Mouse (Mus musculus) neural tube, embryonic 13.5 days (tissue): ENCODE data around the gene Noc4l. TPM values are rescaled to one million over a fixed set of nuclear protein-coding genes. Genes with fewer than 3 reads are reported as not detected.
A peak's percentile ranks its signal among the peaks of the same experiment; 100 is the strongest.

Experiments used
- ATAC-seq: fragments of 200-750 bp; cut with Nextera tagmentation; 2 replicates; pipeline ENCODE4 v1.8.0; 2017; ENCODE audit warnings: low read depth, mild to moderate bottlenecking, moderate TSS enrichment, moderate library complexity
- H3K27ac ChIP-seq: fragments of 300-500 bp; sonication (generic); replicated peaks from 2 replicates; pipeline ENCODE4 v1.5.1; 2015; ENCODE audit warnings: moderate library complexity, mild to moderate bottlenecking, inconsistent platforms
- H3K27me3 ChIP-seq: fragments of 300-500 bp; sonication (generic); 2 replicates; pipeline ENCODE4 v1.6.1; 2015; ENCODE audit warnings: mild to moderate bottlenecking, inconsistent platforms
- H3K36me3 ChIP-seq: fragments of 300-500 bp; sonication (generic); 2 replicates; pipeline ENCODE4 v1.6.1; 2015; ENCODE audit warnings: mild to moderate bottlenecking, inconsistent platforms
- H3K4me1 ChIP-seq: fragments of 300-500 bp; sonication (generic); replicated peaks from 2 replicates; pipeline ENCODE4 v1.6.1; 2015; ENCODE audit warnings: inconsistent platforms
- H3K4me2 ChIP-seq: fragments of 300-500 bp; sonication (generic); 2 replicates; pipeline ENCODE4 v1.6.1; 2015; ENCODE audit warnings: inconsistent platforms, mild to moderate bottlenecking, moderate library complexity
- H3K4me3 ChIP-seq: fragments of 300-500 bp; sonication (generic); 2 replicates; pipeline ENCODE4 v1.5.1; 2015; ENCODE audit warnings: mild to moderate bottlenecking, inconsistent platforms
- H3K9ac ChIP-seq: fragments of 300-500 bp; sonication (generic); 2 replicates; pipeline ENCODE4 v1.6.1; 2015; ENCODE audit warnings: moderate library complexity, mild to moderate bottlenecking, inconsistent platforms
- H3K9me3 ChIP-seq: fragments of 300-500 bp; sonication (generic); 2 replicates; pipeline ENCODE4 v1.6.1; 2016; ENCODE audit warnings: inconsistent platforms
- WGBS: fragments of 180-500 bp; shearing (Covaris S2); methylation state at CpG from one replicate; pipeline ENCODE4 v1.1.7; 2015; 5-methylcytosine and 5-hydroxymethylcytosine counted together
- polyA plus RNA-seq: library from polyadenylated mRNA; unstranded; fragments of >200 nt; fragmentation: Nextera tagmentation; extraction: Ambion mirVana; gene quantifications from 2 replicates; pipeline ENCODE4 v1.2.1, GENCODE M21; 2015

Gene Noc4l
- polyA plus RNA-seq, 1 experiment from 2014 or later = 47.3 TPM

DNA sequence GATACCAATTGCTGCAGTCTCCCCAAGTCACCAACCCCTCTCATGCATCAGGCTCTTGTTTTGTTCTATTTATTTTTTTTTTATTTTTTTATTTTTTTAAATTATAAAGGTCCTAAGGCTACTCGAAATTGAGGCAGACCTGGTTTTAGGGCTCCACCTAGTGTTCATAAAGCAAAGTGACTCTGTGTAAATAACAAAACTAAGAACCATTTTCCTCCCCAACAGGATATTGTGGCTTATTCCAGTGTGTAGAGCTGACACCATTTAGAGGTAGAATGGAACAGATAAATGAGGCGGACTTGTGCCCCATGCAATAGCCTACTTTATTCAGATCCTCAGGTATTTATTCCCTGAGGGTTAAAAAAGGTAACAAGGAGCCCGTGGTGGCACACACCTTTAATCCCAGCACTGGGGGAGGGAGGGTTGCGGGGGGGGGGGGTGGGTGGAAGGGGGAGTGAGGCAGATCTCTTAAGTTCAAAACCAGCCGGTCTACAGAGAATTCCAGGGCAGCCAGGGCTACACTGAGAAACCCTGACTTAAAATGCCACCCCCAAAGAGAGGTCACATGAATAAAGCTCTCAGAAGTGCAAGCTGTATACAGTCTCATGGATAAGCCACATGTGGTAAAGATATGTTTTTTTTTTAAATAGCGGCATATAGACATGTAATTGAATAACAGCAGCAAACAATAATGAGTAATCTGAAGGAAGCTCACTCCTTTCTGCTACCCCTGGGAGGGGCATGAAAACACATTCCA, 17.1 kb downstream of the Noc4l start:
- Histone ChIP-seq H3K4me3 (no peak overlapping the region), H3K27ac (no peak overlapping the region), H3K4me2 (no peak overlapping the region), H3K9ac (no peak overlapping the region), H3K27me3 (peaks cover 8% of the 10 kb centered on the region), H3K36me3 (no peaks in the 10 kb centered on the region), H3K4me1 (0 out of 2 replicates have a peak, but pooled peaks cover 3% of the 10 kb centered on the region), H3K9me3 (no peaks in the 10 kb centered on the region)
- WGBS = 47% methylated on average over 6 of the region's 6 CpGs
- 0 out of 2 replicates have a peak, but pooled peaks have one; percentile 23 for ATAC-seq

GRCm38 (mm10) chr5:110629525-110630120, 23.6 kb downstream of the Noc4l start:
- H3K36me3 ChIP-seq = no peaks in the 10 kb centered on the region
- H3K4me2 ChIP-seq = no peak overlapping the region
- H3K9ac ChIP-seq = no peak overlapping the region
- H3K9me3 ChIP-seq = no peaks in the 10 kb centered on the region
- 84% methylated on average over 2 of the region's 2 CpGs for WGBS
- peaks cover 7% of the 10 kb centered on the region for H3K4me1 ChIP-seq
- no peak overlapping the region for H3K27ac ChIP-seq
- no peak overlapping the region for H3K4me3 ChIP-seq
- no peaks in the 10 kb centered on the region for H3K27me3 ChIP-seq
- ATAC-seq = no peak

- H3K4me1 ChIP-seq = peaks cover 7% of the 10 kb centered on the region
- no peak overlapping the region for H3K27ac ChIP-seq
- peak overlapping the region; percentile 33 for H3K4me2 ChIP-seq
- 24% methylated on average over 19 of the region's 19 CpGs for WGBS
- H3K27me3 ChIP-seq = no peaks in the 10 kb centered on the region
- ATAC-seq = no peak
- no peak overlapping the region for H3K4me3 ChIP-seq
- no peaks in the 10 kb centered on the region for H3K36me3 ChIP-seq
- 0 out of 2 replicates have a peak overlapping the region, but pooled peaks have one; percentile 12 for H3K9ac ChIP-seq
- no peaks in the 10 kb centered on the region for H3K9me3 ChIP-seq
These were observed 25.1 kb downstream of the Noc4l start for GRCm38 (mm10) chr5:110628156-110628555.

DNA sequence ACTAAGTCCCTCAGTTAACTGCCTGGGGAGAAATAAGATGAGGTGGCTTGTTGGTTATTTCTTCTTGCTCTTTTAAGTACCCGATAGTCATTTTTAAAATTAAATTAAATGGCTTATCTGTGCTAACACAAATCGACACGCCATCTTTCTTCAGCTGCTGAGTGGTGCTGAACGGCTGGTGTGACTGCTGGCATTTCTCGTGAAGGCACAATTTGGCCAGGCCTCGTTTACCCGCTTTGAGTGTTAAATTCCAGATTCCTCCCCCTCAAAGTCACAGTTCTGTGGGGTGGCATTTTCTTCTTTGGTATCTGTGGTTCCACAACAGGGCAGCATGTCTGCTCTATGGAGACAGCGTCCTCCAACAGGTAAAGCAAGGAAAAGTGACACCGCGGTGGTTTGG, 25.9 kb downstream of the Noc4l start:
- H3K27me3 ChIP-seq = no peaks in the 10 kb centered on the region
- H3K4me2 ChIP-seq = no peak overlapping the region
- no peak overlapping the region for H3K27ac ChIP-seq
- H3K36me3 ChIP-seq = no peaks in the 10 kb centered on the region
- H3K9ac ChIP-seq = no peak overlapping the region
- no peaks in the 10 kb centered on the region for H3K9me3 ChIP-seq
- peaks cover 7% of the 10 kb centered on the region for H3K4me1 ChIP-seq
- WGBS = 77% methylated on average over 10 of the region's 10 CpGs
- ATAC-seq = no peak
- no peak overlapping the region for H3K4me3 ChIP-seq

DNA sequence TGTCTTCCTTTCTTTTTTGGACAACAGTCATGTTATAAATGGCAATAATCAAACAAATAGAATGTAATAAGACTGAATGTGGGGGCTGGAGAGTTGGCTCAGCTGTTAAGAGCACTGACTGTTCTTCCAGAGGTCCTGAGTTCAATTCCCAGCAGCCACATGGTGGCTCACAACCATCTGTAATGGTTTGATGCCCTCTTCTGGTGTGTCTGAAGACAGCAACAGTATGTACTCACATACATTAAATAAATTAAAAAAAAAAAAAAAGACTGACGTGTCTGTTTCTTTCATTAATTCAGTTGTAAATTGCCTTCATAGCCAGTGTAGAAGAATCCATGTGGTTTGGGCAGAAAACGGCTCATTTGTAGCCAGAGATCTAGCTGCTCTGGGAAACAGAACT, 28.9 kb downstream of the Noc4l start:
- peaks cover 2% of the 10 kb centered on the region; the same call in 1 of the 2 replicates for H3K36me3 ChIP-seq
- WGBS = 77% methylated on average over 2 of the region's 2 CpGs
- H3K9ac ChIP-seq = no peak overlapping the region
- no peaks in the 10 kb centered on the region for H3K9me3 ChIP-seq
- no peak overlapping the region for H3K4me3 ChIP-seq
- no peaks in the 10 kb centered on the region for H3K27me3 ChIP-seq
- H3K4me1 ChIP-seq = peaks cover 7% of the 10 kb centered on the region
- no peak for ATAC-seq
- no peak overlapping the region for H3K27ac ChIP-seq
- H3K4me2 ChIP-seq = no peak overlapping the region

GRCm38 (mm10) chr5:110619226-110619625, 34.0 kb downstream of the Noc4l start:
- H3K4me3 ChIP-seq = no peak overlapping the region
- H3K4me2 ChIP-seq = no peak overlapping the region
- H3K9ac ChIP-seq = no peak overlapping the region
- H3K27me3 ChIP-seq = no peaks in the 10 kb centered on the region
- peaks cover 19% of the 10 kb centered on the region; the same call in 1 of the 2 replicates for H3K36me3 ChIP-seq
- no peak for ATAC-seq
- 85% methylated on average over 6 of the region's 6 CpGs for WGBS
- H3K9me3 ChIP-seq = no peaks in the 10 kb centered on the region
- H3K4me1 ChIP-seq = no peaks in the 10 kb centered on the region
- no peak overlapping the region for H3K27ac ChIP-seq

DNA sequence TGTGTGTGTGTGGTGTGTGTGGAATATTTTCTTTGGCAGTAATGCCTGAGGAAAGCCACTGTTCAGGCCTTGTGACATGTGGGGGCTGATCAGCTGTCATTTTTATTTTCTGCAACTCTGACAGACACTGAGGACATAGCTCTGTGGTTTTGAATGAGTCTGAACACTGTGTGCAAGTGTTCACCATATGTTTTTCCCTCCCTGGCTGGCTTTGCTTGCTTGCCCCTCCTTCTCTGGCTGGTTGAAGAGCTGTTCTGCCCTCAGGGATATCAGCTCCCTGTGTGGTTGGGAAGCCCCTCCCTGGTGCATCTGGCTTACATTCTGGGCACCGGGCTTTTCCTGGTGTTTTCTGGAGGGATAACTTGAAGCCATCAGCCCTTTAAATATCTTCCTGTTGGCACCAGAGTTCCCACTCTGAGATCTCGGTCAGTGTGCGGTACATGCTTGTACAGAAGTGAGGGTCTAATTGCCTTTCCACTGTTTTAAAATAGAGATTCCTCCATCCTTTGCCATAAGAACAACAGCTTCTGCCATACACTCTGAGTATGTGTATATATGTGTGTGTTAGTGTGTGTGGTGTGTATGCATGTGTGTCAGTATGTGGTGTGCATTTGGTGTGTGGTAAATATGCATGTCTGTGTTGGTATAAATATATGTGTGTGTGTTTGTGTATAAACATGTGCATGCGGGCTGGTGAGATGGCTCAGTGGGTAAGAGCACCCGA, 41.6 kb downstream of the Noc4l start:
- WGBS = 72% methylated on average over 5 of the region's 5 CpGs
- Histone ChIP-seq H3K36me3 (0 out of 2 replicates have a peak, but pooled peaks cover 17% of the 10 kb centered on the region), H3K4me3 (no peak overlapping the region), H3K4me1 (0 out of 2 replicates have a peak, but pooled peaks cover 7% of the 10 kb centered on the region), H3K9me3 (no peaks in the 10 kb centered on the region), H3K9ac (no peak overlapping the region), H3K27ac (peak overlapping the region; percentile 46; the same call in 1 of the 2 replicates), H3K4me2 (no peak overlapping the region), H3K27me3 (no peaks in the 10 kb centered on the region)
- peak; percentile 73 for ATAC-seq

- Histone ChIP-seq H3K9ac (no peak overlapping the region), H3K27ac (no peak overlapping the region), H3K36me3 (0 out of 2 replicates have a peak, but pooled peaks cover 10% of the 10 kb centered on the region), H3K9me3 (no peaks in the 10 kb centered on the region), H3K4me3 (no peak overlapping the region), H3K4me1 (0 out of 2 replicates have a peak, but pooled peaks cover 7% of the 10 kb centered on the region), H3K27me3 (no peaks in the 10 kb centered on the region), H3K4me2 (no peak overlapping the region)
- ATAC-seq = no peak
- WGBS = 94% methylated on average over 7 of the region's 7 CpGs
These were observed 42.7 kb downstream of the Noc4l start for GRCm38 (mm10) chr5:110610484-110610883.

GRCm38 (mm10) chr5:110609868-110610267, 43.3 kb downstream of the Noc4l start:
- Histone ChIP-seq H3K4me3 (no peak overlapping the region), H3K27ac (no peak overlapping the region), H3K4me1 (0 out of 2 replicates have a peak, but pooled peaks cover 7% of the 10 kb centered on the region), H3K9ac (no peak overlapping the region), H3K4me2 (no peak overlapping the region), H3K36me3 (0 out of 2 replicates have a peak, but pooled peaks cover 5% of the 10 kb centered on the region), H3K9me3 (no peaks in the 10 kb centered on the region), H3K27me3 (no peaks in the 10 kb centered on the region)
- no peak for ATAC-seq
- 82% methylated on average over 5 of the region's 5 CpGs for WGBS

- H3K4me1 ChIP-seq = 0 out of 2 replicates have a peak, but pooled peaks cover 7% of the 10 kb centered on the region
- ATAC-seq = no peak
- 0 out of 2 replicates have a peak, but pooled peaks cover 5% of the 10 kb centered on the region for H3K36me3 ChIP-seq
- H3K27me3 ChIP-seq = no peaks in the 10 kb centered on the region
- H3K4me3 ChIP-seq = no peak overlapping the region
- H3K9ac ChIP-seq = no peak overlapping the region
- no peak overlapping the region for H3K27ac ChIP-seq
- WGBS = 95% methylated on average over 3 of the region's 3 CpGs
- H3K4me2 ChIP-seq = no peak overlapping the region
- no peaks in the 10 kb centered on the region for H3K9me3 ChIP-seq
These were observed 43.8 kb downstream of the Noc4l start for GRCm38 (mm10) chr5:110609425-110609824.

DNA sequence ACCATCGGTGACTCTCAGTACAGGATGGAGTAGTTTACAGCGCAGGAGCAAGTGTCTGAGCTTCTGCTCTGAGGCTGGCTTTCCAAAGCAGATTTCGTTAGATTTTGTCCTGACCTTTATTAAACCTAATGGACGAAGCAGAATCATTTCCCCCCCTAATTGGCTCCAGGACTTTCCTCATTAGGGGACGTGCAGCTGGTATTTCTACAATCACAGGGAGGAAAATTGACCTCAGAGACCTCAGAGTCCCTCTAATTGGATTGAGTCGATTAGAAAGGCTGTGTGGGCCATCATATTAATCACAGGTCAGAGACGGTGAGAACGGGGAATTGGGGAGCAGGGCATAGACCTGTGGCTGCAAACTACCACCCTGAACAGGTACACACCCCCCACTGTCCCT, 44.3 kb downstream of the Noc4l start:
- Histone ChIP-seq H3K36me3 (0 out of 2 replicates have a peak, but pooled peaks cover 1% of the 10 kb centered on the region), H3K4me1 (0 out of 2 replicates have a peak, but pooled peaks cover 7% of the 10 kb centered on the region), H3K4me3 (no peak overlapping the region), H3K9ac (no peak overlapping the region), H3K4me2 (no peak overlapping the region), H3K27ac (no peak overlapping the region), H3K27me3 (no peaks in the 10 kb centered on the region), H3K9me3 (no peaks in the 10 kb centered on the region)
- WGBS = 71% methylated on average over 8 of the region's 8 CpGs
- no peak for ATAC-seq

DNA sequence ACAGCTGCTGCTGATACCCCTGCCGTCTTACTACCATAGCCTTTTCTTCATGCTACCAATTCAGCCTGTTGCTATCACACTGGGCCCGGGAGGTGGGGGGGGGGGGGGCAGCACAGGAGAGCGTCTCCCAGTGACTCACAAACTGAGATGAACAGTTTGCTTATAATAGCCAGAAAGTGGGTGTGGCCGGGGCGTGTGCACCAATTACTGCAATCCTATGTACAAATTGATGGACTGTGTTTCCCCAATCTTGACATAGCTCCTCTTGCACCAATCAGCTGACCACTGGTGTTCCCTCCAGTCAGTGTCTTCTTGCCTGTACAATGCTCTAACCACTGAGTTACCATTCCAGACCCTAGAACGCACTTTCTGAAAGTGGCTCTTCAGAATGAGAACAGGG, 44.9 kb downstream of the Noc4l start:
- no peak overlapping the region for H3K27ac ChIP-seq
- ATAC-seq = no peak
- no peaks in the 10 kb centered on the region for H3K27me3 ChIP-seq
- WGBS = 81% methylated on average over 6 of the region's 6 CpGs
- 0 out of 2 replicates have a peak, but pooled peaks cover 7% of the 10 kb centered on the region for H3K4me1 ChIP-seq
- no peaks in the 10 kb centered on the region for H3K9me3 ChIP-seq
- no peak overlapping the region for H3K9ac ChIP-seq
- H3K4me2 ChIP-seq = no peak overlapping the region
- no peaks in the 10 kb centered on the region for H3K36me3 ChIP-seq
- H3K4me3 ChIP-seq = no peak overlapping the region
